Mouse (Mus musculus) layer of hippocampus, adult 8-10 months (tissue): ENCODE measurements around the gene Imp4. TPM values are rescaled to one million over a fixed set of nuclear protein-coding genes. Genes with fewer than 3 reads are reported as not detected.
"Not testable (repeated sequence)": the region's sequence is repeated elsewhere in the genome, so short reads cannot be mapped to it uniquely, and the experiment has no call there.

Experiments
- DNase-seq, 2 experiments: peaks; one replicate each; pipeline ENCODE4 v3.0.0; 2022; ENCODE audit warnings: low spot score in 2 of 2
- total RNA-seq, 4 experiments: library from RNA; stranded (reverse); gene quantifications; 2 replicates each; pipeline ENCODE4 v1.2.4; 2022

Imp4 gene
- 10 to 100 TPM; 32.3 to 36.9 (median 33.4) TPM for total RNA-seq

DNA sequence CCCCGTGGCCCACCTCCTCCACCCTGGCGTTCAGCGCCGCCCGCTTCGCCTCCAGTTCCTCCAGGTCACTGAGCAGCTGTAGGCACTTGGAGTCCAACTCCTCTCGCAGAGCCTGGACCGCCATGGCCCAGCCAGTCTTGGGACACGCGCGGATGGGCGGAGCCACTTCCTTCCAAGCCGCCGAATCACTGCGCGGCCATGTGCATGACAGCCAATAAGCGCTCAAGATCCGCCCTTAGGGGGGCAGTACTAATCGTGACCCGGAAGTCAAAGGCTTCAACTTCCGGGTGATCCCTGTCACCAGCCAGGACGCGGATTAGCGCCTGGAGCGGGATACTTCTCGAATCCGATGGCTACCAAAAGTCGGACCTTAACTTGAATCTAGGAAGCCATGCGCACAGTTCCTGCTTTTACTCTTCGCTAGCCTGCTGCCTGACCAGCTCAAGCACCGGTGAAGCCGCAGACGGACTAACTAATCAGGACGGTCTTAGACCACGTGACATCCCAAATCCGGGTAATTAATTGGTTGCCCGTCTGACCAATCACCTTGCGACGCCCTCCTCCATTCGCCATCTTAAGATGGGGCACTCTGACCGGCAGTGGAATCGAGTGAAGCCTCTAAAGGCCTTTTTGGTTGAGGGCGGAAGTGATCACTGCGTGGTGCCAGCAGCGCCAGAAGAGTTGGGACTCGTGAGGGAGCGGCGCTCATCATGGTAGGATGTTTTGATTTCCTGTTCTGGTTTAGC, at the start of gene Imp4, which contains the start of gene Ccdc115:
Imp4 (plus strand) TSS at position 637 of the 746 bp plus-strand sequence.
Ccdc115 (minus strand) TSS at position 458 of the 746 bp plus-strand sequence.
- DNase-seq, result peak; percentile 96

DNA sequence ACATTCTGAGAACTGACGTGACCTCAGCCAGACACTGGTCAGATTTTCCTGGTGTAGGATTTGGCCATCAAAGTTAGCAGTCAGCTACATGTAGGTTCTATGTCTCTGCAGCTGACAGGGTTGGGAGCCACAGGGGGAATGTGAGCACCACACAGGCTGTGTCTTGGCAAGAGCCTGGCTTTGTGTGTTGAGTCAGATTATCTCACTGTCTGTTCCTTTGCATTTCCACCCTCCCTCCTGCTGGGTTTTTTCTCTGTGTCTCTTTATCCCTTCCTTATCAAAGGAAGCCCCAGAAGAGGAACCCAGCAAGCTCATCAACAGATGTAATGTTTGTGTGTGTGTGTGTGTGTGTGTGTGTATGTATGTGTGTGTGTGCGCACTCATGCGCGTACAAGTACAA, 43.3 kb upstream of the Imp4 start:
- DNase-seq, result no peak

DNA sequence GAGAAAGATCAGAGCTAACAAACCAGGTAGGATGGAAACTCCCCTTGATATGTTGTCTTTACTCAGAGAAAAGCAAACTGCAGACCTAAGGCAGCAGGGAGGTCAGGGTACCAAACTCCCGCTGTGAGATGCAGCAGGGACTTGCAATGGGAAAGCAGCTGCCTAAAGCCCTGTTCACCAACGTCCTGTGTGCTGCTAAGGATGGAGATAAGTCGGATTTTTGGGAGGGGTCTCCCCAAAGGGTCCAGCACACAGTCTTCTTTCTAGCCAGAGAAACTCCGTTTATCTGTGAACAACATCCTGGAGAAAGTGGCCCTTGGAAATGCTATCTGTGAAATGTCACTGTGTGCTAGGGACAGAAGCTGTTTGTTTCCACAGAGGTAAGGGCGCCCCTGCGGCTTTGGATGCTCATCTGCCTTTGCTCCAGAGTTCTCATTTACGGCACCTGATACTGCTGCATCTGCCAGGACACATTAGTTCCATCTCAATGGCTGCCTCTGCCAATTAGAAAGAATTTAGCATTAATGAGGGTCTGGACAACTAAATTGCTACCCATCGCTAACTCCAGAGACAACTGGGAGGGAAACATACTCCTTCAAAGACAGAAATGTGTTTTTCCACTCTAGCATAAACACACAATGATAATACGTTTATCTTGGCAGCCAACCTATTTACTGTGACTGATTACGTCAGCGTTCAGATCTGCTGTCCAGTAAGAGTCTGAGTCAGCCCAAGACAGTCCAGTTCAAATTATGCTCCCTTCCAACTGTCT, 40.3 kb upstream of the Imp4 start:
- DNase-seq, result no peak

DNA sequence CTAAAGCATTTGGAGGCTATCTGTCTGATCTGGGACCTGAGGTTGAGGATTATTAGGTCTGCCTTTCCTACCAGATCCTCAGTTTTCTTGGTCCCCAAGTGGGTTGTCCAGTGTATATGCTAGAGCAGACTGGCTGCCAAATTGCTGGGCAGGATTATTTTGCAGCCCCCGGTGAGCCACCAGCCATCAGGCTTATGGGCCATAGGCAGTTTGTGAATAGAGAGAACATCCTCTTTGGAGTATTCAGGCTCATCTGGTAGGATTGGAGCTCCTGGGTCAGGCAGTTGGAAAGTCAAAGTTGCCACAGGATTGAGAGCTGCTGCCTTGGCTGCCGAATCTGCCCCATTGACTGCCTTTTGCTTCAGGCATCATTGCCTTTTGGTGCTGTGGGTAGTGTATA, 11.2 kb upstream of the Imp4 start:
- no peak for DNase-seq

DNA sequence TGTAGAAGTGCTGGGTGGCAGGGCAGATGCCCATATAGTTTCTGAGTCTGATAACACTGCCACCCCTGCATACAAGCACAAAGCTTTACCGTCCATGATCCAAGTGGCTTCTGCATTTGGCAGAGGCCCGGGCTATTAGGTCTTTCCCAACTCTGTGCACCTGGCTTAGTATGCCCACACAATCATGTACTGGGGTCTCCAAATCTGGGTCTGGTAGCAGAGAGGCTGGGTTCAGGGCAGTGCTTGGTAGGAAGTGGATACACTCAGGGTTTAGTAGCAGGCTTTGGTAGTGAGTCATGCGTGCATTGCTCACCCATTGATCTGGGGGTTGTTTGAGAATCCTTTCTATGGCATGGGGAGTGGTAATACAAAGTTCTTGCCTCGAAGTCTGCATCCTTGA, 10.4 kb upstream of the Imp4 start:
- DNase-seq, result no peak

DNA sequence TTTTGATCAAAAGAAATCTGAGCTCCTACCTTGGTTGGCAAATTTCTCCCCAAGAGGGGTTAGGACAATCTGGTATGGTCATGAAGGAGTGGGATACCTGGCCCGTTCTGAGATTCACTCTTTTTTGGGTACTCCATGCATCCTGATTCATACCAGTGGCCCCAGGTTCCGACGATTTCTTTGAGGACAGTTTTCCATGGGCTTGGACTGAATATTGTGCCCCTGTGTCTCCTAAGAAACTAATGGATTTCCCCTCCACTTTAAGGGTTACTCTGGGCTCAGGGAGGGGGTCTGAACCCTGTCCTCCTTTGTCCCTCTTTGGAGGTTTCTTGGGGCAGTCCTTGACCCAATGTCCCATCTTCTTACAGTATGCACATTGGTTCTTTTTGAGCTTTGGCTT, 8.7 kb upstream of the Imp4 start:
- DNase-seq, result no peak

DNA sequence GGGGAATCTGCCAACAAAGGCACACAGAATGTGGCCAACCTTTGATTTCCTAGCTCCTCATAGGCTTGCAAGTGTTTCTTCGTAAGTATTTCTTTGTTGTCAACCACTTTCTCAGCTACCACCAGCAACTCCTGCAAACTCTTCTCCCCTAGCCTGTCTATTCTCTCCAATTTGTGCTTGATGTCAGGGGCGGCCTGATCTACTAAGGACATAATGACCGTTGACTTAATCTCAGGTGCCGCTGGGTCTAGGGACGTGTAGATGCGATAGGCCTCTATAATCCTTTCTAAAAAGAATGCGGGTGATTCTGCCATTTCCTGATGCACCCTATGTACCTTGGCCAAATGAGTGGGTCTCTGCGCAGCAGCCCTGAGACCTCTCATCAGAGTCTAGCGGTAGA, 8.2 kb upstream of the Imp4 start:
- DNase-seq, result no peak

DNA sequence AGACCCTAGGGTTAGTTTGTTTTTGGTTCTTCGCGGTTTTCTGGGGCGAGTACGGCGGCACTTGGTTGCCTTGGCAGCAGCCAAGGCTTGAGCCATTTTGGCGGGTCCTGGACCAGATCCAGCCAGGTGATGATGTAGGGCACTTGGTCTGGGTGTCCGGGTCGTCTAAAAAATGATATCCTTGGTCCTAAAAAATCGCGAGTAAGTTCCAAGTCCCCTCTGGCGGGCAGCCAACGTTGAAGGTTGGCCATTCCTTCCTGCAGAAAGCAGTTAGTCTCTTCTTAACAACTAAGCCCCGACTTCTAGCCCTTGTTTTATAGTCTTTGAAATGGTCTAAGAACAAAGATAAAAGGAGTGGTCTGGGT, 7.3 kb upstream of the Imp4 start:
- no peak for DNase-seq

DNA sequence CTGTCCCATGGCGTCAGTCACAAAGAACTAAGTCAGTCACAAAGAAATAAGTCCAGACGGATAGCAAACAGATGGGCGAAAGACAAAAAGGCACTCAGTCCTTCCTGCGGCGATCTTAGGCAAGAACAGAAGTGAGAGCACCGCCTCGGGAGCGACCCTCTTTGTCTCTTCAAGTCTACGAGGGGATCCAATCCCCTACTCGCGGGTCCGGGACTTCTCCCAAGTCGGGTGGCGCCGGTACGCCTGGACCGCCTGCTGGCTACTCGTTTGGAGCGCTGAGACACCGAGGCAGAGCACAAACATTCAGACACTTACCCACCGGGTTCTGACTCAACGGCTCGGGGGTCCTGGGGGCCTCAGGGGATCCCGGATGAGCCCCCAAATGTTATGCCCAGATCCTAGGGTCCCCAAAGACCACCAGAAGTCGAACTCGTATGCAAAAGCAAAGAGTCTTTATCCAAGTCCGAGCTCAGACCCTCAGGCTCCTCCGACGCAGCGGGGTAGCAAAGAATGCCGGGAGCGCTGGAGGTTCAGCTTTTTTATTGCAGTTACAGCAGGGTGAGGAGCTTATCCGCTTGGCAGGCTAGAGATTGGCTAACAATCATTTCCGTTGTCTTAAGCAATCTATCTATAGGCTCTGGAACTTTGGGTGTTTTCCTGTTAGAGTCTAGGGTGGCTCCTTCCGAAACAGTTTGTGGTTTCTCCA, 6.7 kb upstream of the Imp4 start:
- DNase-seq, result peak in 1 of 2 experiments; percentile 32

DNA sequence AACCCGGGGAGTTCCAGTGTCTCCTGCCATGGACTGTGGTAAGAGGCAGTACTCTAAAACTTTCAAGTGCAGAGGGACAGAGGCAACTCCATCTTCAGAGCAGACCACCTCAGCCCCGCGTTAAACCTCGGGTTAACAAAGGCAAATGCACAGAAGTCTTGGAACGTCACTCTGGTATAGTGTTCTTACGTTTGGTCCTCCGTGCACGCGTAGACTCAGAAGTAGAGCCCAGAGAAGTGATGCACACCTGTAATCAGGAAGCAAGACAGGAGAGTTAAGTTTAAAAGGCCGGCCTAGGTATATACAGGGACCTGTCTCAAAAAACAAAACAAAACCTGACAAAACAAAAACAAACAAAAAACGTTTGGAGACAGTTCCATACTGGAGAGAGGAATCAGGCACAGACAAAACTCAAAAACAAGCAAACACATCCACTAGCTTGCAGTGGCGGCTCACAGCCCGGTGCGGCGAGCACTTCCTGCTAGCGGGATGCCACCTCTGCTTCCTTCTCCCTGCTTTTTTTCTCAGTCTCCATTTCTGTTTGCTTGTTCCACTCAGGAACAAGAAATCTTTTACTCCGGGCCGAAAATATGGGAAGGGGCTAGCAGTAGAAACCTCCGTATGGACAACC, 5.6 kb upstream of the Imp4 start:
- DNase-seq, result no peak

DNA sequence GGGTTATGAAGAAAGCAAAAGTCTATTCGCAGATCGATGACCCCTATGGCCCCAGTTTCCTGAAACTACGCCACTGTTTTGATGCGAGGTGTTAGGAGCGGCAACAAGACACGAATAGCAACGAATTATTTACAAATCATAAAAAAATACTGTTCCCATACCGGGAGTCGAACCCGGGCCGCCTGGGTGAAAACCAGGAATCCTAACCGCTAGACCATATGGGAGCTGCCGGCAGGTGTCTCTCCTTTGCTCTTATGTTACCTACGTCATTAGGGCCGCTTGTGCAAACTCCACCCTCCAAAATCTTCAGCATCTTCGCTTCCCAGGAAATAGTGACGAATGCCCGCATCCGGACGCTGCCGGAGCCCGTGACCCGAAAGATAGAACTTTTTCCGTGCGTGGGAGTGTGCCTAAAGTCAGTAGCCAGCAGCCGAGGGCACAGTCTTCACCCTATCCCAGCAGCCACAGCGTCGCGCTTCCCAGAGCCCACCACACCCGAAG, 4.9 kb upstream of the Imp4 start:
- DNase-seq, result peak; percentile 86 to 95

DNA sequence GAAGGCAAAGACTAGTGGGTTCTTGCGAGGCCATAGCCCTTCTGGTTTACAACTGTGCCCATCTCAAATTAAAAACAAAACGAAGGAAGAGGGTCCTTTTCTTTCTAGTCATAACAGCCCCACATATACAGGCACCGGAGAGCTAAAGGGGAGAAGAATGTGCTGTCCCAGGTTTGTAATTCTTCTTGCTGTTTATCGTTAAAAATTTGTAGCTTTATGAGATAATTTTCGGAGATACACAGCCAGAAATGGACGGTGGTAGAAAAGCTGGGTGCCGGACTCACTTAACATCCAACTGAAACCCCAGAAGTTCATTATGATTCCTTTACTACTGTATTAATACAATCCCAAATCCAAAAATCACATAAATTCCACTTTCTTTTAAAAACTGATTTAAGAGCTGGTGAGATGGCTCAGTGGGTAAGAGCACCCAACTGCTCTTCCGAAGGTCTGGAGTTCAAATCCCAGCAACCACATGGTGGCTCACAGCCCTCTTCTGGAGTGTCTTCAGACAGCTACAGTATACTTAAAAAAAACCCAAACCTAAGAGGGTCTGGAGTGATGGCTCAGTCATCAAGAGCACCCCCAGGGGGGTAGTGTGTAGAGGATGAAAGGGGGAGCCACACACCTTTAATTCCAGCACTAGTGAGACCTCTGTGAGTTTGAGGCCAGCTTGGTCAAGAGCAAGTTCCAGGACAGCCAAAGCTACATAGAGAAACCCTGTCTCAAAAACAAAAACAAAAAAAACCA, 4.1 kb upstream of the Imp4 start:
- no peak for DNase-seq

DNA sequence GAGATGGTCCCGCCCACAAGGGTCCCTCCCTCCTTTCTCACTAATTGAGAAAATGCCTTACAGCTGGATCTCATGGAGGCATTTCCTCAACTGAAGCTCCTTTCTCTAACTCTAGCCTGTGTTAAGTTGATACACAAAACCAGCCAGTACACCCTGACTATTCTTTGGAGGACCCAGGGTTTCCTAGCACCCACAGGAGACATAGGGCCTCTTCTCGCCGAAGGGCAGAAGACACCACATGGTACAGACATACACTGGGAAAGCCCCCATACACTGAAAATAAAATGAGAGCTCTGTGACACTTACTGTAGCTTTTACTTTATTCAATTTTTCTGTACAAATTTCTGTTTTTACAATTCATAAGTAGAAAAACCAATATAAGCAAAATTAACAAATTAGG, 3.3 kb upstream of the Imp4 start:
- DNase-seq, result no peak

DNA sequence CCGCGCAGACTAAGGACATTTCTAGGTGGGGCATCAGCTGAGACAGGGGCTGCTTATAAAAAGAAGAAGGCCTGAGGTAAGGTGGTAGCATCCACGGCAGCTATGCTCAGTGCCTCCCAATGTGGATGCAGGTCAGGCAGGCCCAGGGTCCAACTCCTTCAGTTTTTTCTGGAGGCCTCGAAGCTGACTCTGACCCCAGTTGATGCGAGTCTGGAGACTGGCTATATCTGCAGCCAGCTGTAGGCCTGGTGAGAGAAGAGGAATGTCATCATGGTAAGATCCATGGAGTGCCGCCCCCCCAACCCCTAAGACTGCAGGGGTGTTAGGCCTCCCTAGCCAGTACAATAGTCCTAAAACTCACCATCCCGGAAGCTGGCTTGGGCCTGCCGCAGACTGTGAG, 2.3 kb upstream of the Imp4 start:
- DNase-seq, result not testable (repeated sequence)

DNA sequence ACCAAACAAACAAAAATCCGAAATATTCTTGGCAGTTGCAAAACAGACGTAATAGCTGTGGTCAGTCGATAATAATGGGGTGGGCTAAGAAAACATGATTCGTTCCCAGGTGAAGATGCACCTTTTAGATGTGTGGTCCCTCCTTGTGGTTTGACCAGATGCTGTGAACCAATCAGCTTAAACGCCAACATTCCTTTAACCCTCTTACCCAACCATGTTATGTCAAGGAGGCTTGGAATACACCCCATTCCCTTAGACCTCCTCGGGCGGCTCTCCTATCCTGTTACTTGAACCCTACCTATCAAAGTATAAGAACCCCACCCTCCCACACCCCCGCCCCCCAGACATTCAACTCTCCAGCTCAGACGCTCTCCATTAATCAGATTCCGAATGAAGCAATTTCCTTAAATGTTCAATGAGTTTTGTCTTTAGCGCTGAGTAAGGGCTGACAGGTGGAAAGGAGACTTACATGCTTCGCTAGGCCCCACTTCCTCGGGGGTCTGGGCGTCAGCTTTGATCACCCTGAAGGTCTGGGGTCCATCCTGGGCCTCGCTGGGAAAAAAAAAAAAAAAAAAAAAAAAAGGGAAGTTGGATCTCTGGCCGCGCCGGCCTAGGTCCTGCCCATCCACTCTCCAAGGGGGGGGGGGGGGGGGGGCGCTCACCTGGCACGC, 1.1 kb upstream of the Imp4 start:
- no peak for DNase-seq

DNA sequence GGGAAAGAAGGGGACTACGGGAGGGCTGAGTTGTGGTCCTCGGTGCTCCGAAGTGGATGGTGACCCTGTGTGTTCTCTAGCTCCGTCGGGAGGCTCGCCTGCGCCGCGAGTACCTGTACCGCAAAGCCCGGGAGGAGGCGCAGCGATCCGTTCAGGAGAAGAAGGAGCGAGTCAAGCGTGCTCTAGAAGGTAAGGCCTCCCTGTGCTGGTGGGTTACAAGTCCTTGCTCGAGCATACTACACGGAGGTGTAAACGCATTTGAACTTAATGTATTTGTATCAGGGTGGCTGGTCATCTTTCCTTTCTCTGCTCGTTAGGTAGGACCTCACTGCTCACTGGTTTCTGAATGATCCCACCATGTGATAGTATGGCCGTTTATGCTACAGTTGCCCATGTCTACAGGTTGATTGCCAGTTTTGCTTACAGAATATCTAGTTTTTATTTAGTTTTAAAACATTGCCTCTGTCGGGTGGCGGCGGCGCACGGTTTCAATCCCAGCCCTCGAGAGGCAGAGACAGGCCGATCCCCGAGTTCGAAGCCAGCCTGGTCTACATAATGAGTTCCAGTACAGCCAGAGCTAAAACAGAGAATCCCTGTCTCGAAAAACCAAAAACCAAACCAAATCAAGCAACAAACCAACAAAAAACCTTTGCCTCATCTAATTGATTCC, 445 bp downstream of the Imp4 start:
- no peak for DNase-seq

DNA sequence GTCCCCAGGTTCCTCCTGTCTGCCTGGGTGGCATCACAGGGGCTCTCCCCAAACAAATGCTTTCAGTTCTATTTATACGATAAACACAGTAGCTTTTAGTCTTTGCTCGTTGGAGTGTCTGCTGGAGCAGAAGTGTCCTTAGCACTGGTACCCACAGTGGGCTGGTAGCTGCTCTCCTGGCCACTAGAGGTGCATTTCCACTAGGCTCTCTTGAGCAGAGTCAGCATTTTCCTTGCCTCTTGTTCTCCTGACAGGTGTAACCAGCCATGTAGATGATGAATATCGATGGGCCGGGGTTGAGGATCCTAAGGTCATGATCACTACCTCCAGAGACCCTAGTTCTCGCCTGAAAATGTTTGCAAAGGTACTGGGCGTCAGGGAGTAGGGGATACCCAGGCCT, 3.5 kb downstream of the Imp4 start:
- DNase-seq, result no peak

DNA sequence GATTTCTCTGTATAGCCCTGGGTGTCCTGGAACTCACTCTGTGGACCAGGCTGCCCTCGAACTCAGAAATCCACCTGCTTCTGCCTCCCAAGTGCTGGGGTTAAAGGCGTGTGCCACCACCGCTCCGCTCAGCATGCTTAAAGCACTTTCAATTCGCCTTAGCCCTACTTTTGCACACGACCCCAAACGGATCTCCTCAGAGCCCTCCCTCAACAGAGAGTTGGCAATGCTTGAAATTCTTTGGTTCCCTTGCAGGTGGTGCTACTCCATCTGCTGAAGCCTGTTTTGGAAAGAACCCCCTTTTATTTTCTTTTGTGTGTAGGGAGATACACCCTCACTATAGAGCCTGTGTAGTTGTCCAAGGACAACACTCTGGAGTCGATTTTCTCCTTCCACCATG, 18.8 kb downstream of the Imp4 start:
- DNase-seq, result no peak

DNA sequence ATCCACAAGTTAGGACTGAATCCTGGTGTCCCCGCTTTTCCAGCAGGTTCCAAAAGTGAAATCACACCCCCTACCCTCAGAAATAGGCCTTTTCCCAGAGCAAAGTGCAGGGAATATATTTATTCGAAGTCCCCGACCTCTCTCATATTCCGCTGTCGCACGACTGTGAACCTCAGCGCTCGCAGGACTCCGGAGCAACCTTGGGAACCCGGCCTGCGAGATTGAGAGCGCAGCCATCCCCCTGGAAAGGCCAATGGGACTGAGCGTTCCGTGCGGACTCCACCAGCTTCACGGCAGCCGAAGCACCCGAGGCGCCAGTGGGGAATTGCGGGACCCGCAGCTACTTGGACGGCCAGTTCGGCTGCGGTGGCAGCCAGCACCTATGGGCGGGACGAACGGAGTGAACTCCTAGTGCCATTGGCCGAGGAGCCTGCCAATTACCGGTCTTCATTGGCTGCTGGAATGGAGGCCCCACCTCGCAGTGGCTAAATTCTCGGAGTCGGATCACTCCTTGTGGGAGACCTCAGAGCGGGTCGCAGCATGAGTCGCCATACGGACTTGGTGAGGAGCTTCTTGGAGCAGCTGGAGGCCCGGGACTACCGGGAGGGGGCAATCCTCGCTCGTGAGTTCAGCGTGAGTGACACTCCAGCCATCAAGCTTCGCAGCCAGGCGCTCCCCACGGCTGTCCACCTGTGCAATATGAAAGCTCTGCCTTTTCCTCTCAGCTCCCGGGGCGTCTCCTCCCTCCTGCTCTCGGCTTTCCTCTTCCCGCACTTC, 19.8 kb downstream of the Imp4 start, which contains the start of gene Ptpn18:
Ptpn18 (plus strand) TSS at position 479 of the 777 bp plus-strand sequence.
- peak; percentile 72 to 87 for DNase-seq
